Mouse (Mus musculus): Measurements from ENCODE around the gene Mras. TPM values are rescaled to one million over a fixed set of nuclear protein-coding genes. Genes with fewer than 3 reads are reported as not detected.

The Mras gene
- 6.7 and 19.6 TPM in 2 replicates for total RNA-seq (2014; fragmentation: Nextera tagmentation)
- 3.2 and 9.2 TPM in 2 replicates for total RNA-seq (2017)

- ATAC-seq (replicated peaks; ENCODE audit: poor library complexity, severe bottlenecking), result peak; percentile 32; the same call in 1 of the 2 replicates
Measured at GRCm38 (mm10) chr9:99437031-99437764, at the start of gene Mras. TSS of gene Mras (minus strand) at chr9:99437381.

- no peak for ATAC-seq (replicated peaks; ENCODE audit: poor library complexity, severe bottlenecking)
Measured at GRCm38 (mm10) chr9:99485144-99485543, 48.0 kb upstream of the Mras start.

GRCm38 (mm10) chr9:99484632-99485031, 47.5 kb upstream of the Mras start:
- no peak for ATAC-seq (replicated peaks; ENCODE audit: poor library complexity, severe bottlenecking)

- ATAC-seq (replicated peaks; ENCODE audit: poor library complexity, severe bottlenecking), result no peak
Measured at GRCm38 (mm10) chr9:99483191-99483590, 46.0 kb upstream of the Mras start.

GRCm38 (mm10) chr9:99480764-99481163, 43.6 kb upstream of the Mras start:
- no peak for ATAC-seq (replicated peaks; ENCODE audit: poor library complexity, severe bottlenecking)

GRCm38 (mm10) chr9:99479181-99479711, 42.1 kb upstream of the Mras start:
- ATAC-seq (replicated peaks; ENCODE audit: poor library complexity, severe bottlenecking), result no peak

- ATAC-seq (replicated peaks; ENCODE audit: poor library complexity, severe bottlenecking), result peak; percentile 31; the same call in 1 of the 2 replicates
Measured at GRCm38 (mm10) chr9:99471334-99471733, 34.2 kb upstream of the Mras start.

GRCm38 (mm10) chr9:99470347-99471092, 33.3 kb upstream of the Mras start:
- no peak for ATAC-seq (replicated peaks; ENCODE audit: poor library complexity, severe bottlenecking)

GRCm38 (mm10) chr9:99469681-99470273, 32.6 kb upstream of the Mras start:
- ATAC-seq (replicated peaks; ENCODE audit: poor library complexity, severe bottlenecking), result peak; percentile 21; the same call in 1 of the 2 replicates

- ATAC-seq (replicated peaks; ENCODE audit: poor library complexity, severe bottlenecking), result no peak
Measured at GRCm38 (mm10) chr9:99468572-99468971, 31.4 kb upstream of the Mras start.

- no peak for ATAC-seq (replicated peaks; ENCODE audit: poor library complexity, severe bottlenecking)
Measured at GRCm38 (mm10) chr9:99464876-99465275, 27.7 kb upstream of the Mras start.

GRCm38 (mm10) chr9:99459730-99460129, 22.5 kb upstream of the Mras start:
- no peak for ATAC-seq (replicated peaks; ENCODE audit: poor library complexity, severe bottlenecking)

GRCm38 (mm10) chr9:99458529-99459208, 21.5 kb upstream of the Mras start:
- peak; percentile 88 for ATAC-seq (replicated peaks; ENCODE audit: poor library complexity, severe bottlenecking)

- no peak for ATAC-seq (replicated peaks; ENCODE audit: poor library complexity, severe bottlenecking)
Measured at GRCm38 (mm10) chr9:99454211-99454610, 17.0 kb upstream of the Mras start.

GRCm38 (mm10) chr9:99451161-99451560, 14.0 kb upstream of the Mras start, which contains the start of gene Nme9:
TSS of gene Nme9 (plus strand) at chr9:99451475.
- ATAC-seq (replicated peaks; ENCODE audit: poor library complexity, severe bottlenecking), result no peak

- peak; percentile 57 for ATAC-seq (replicated peaks; ENCODE audit: poor library complexity, severe bottlenecking)
Measured at GRCm38 (mm10) chr9:99449886-99450647, 12.9 kb upstream of the Mras start.

GRCm38 (mm10) chr9:99447323-99447722, 10.1 kb upstream of the Mras start:
- ATAC-seq (replicated peaks; ENCODE audit: poor library complexity, severe bottlenecking), result no peak

- no peak for ATAC-seq (replicated peaks; ENCODE audit: poor library complexity, severe bottlenecking)
Measured at GRCm38 (mm10) chr9:99446259-99446658, 9.1 kb upstream of the Mras start.

- ATAC-seq (replicated peaks; ENCODE audit: poor library complexity, severe bottlenecking), result peak; percentile 86
Measured at GRCm38 (mm10) chr9:99444590-99445178, 7.5 kb upstream of the Mras start.
